Mouse (Mus musculus) liver, adult 2 months (tissue): Measurements from ENCODE around the gene Itga7.

Experiments used
- CTCF ChIP-seq: fragments of 200-500 bp; IDR thresholded peaks from 2 replicates; pipeline ENCODE4 v1.5.1; 2011; ENCODE audit warnings: low read depth, low read length, control low read depth
- POLR2A ChIP-seq: fragments of 200-500 bp; IDR thresholded peaks from 2 replicates; pipeline ENCODE4 v1.6.1; 2011; ENCODE audit warnings: low read length, control low read depth; ENCODE audit not compliant: insufficient read depth; ENCODE audit errors: extremely low read depth

GRCm38 (mm10) chr10:128919966-128920365 lies 13.7 kb upstream of the Itga7 start:
- TF ChIP-seq CTCF (no peak), POLR2A (no peak)
